Mouse (Mus musculus) liver, embryonic 11.5 days (tissue): ENCODE results near the gene Slc9a3r1. TPM values are rescaled to one million over a fixed set of nuclear protein-coding genes. Genes with fewer than 3 reads are reported as not detected.

Source experiments
- ATAC-seq: fragments of 200-750 bp; cut with Nextera tagmentation; replicated peaks from 2 replicates; pipeline ENCODE4 v1.8.0; 2017; ENCODE audit warnings: moderate number of reproducible peaks, mild to moderate bottlenecking, moderate TSS enrichment, moderate library complexity; ENCODE audit not compliant: low FRiP score
- DNase-seq: peaks from one replicate; pipeline ENCODE4 v3.0.0-alpha.2; 2017; ENCODE audit warnings: low spot score
- H3K27ac ChIP-seq: fragments of 300-500 bp; sonication (generic); 2 replicates; pipeline ENCODE4 v1.5.1; 2014; ENCODE audit warnings: mild to moderate bottlenecking, low read depth, low read length, control low read depth
- H3K27me3 ChIP-seq: fragments of 300-500 bp; sonication (generic); replicated peaks from 2 replicates; pipeline ENCODE4 v1.6.1; 2014; ENCODE audit warnings: low read length, mixed read lengths; ENCODE audit not compliant: control insufficient read depth, insufficient read depth
- H3K36me3 ChIP-seq: fragments of 300-500 bp; sonication (generic); 2 replicates; pipeline ENCODE4 v1.6.1; 2014; ENCODE audit warnings: mild to moderate bottlenecking, low read length, moderate library complexity, mixed read lengths; ENCODE audit not compliant: control insufficient read depth, insufficient read depth
- H3K4me1 ChIP-seq: fragments of 300-500 bp; sonication (generic); replicated peaks from 2 replicates; pipeline ENCODE4 v1.6.1; 2014; ENCODE audit warnings: low read length, mixed read lengths; ENCODE audit not compliant: control insufficient read depth, insufficient read depth
- H3K4me2 ChIP-seq: fragments of 300-500 bp; sonication (generic); 2 replicates; pipeline ENCODE4 v1.6.1; 2014; ENCODE audit warnings: mild to moderate bottlenecking, control low read depth, moderate library complexity
- H3K4me3 ChIP-seq: fragments of 300-500 bp; sonication (generic); 2 replicates; pipeline ENCODE4 v1.5.1; 2014; ENCODE audit warnings: low read depth, low read length, control low read depth
- H3K9ac ChIP-seq: fragments of 300-500 bp; sonication (generic); 2 replicates; pipeline ENCODE4 v1.6.1; 2014; ENCODE audit warnings: low read depth, low read length, control low read depth
- H3K9me3 ChIP-seq: fragments of 300-500 bp; sonication (generic); 2 replicates; pipeline ENCODE4 v1.6.1; 2016; ENCODE audit warnings: low read length, inconsistent platforms, mixed read lengths; ENCODE audit not compliant: control insufficient read depth
- WGBS: fragments of 180-500 bp; shearing (Covaris S2); extraction: QIAGEN DNeasy Blood & Tissue Kit; methylation state at CpG from one replicate; pipeline ENCODE4 v1.1.7; 2014; 5-methylcytosine and 5-hydroxymethylcytosine counted together
- polyA plus RNA-seq: library from polyadenylated mRNA; unstranded; fragments of >200 nt; fragmentation: Nextera tagmentation; extraction: Ambion mirVana; gene quantifications from 2 replicates; pipeline ENCODE4 v1.2.1, GENCODE M21; 2014

Slc9a3r1 gene
- polyA plus RNA-seq, 1 experiment from 2014 or later = 117 TPM

- Histone ChIP-seq H3K4me2 (no peak overlapping the region), H3K9ac (no peak overlapping the region), H3K9me3 (no peaks in the 10 kb centered on the region), H3K27ac (no peak overlapping the region), H3K36me3 (peaks cover 11% of the 10 kb centered on the region; the same call in 1 of the 2 replicates), H3K4me1 (peaks cover 7% of the 10 kb centered on the region), H3K27me3 (no peaks in the 10 kb centered on the region), H3K4me3 (no peak overlapping the region)
- 77% methylated on average over 25 of the region's 25 CpGs for WGBS
- no peak for ATAC-seq
- DNase-seq = no peak
Measured at GRCm38 (mm10) chr11:115208776-115209732, 45.9 kb downstream of the Slc9a3r1 start.

- ATAC-seq = no peak
- Histone ChIP-seq H3K27ac (no peak overlapping the region), H3K27me3 (no peaks in the 10 kb centered on the region), H3K36me3 (peaks cover 8% of the 10 kb centered on the region; the same call in 1 of the 2 replicates), H3K4me3 (no peak overlapping the region), H3K9ac (no peak overlapping the region), H3K4me1 (peaks cover 7% of the 10 kb centered on the region), H3K9me3 (no peaks in the 10 kb centered on the region), H3K4me2 (no peak overlapping the region)
- DNase-seq = no peak
- 82% methylated on average over 7 of the region's 7 CpGs for WGBS
Measured at GRCm38 (mm10) chr11:115209958-115210357, 46.8 kb downstream of the Slc9a3r1 start.

- H3K9ac ChIP-seq = no peak overlapping the region
- H3K36me3 ChIP-seq = peaks cover 3% of the 10 kb centered on the region; the same call in 1 of the 2 replicates
- WGBS = 56% methylated on average over 13 of the region's 13 CpGs
- no peaks in the 10 kb centered on the region for H3K9me3 ChIP-seq
- no peak overlapping the region for H3K4me3 ChIP-seq
- no peak for ATAC-seq
- no peaks in the 10 kb centered on the region for H3K27me3 ChIP-seq
- H3K4me2 ChIP-seq = no peak overlapping the region
- no peak for DNase-seq
- H3K27ac ChIP-seq = no peak overlapping the region
- peaks cover 1% of the 10 kb centered on the region; the same call in 1 of the 2 replicates for H3K4me1 ChIP-seq
Measured at GRCm38 (mm10) chr11:115212116-115212515, 49.0 kb downstream of the Slc9a3r1 start.

- Histone ChIP-seq H3K4me2 (no peak overlapping the region), H3K9me3 (no peaks in the 10 kb centered on the region), H3K36me3 (no peaks in the 10 kb centered on the region), H3K9ac (no peak overlapping the region), H3K27ac (no peak overlapping the region), H3K4me3 (no peak overlapping the region), H3K4me1 (peaks cover 29% of the 10 kb centered on the region), H3K27me3 (no peaks in the 10 kb centered on the region)
- ATAC-seq = no peak
- WGBS = 53% methylated on average over 5 of the region's 5 CpGs
- no peak for DNase-seq
Measured at GRCm38 (mm10) chr11:115215123-115215522, 52.0 kb downstream of the Slc9a3r1 start.

GRCm38 (mm10) chr11:115217439-115218410 is 54.6 kb downstream of the Slc9a3r1 start:
- Histone ChIP-seq H3K4me3 (no peak overlapping the region), H3K9me3 (no peaks in the 10 kb centered on the region), H3K4me1 (peaks cover 33% of the 10 kb centered on the region), H3K4me2 (no peak overlapping the region), H3K27me3 (no peaks in the 10 kb centered on the region), H3K36me3 (no peaks in the 10 kb centered on the region), H3K27ac (no peak overlapping the region), H3K9ac (no peak overlapping the region)
- DNase-seq (no peak), ATAC-seq (no peak)
- 59% methylated on average over 18 of the region's 18 CpGs for WGBS

GRCm38 (mm10) chr11:115219263-115219662 is 56.1 kb downstream of the Slc9a3r1 start:
- no peaks in the 10 kb centered on the region for H3K27me3 ChIP-seq
- H3K4me1 ChIP-seq = peaks cover 33% of the 10 kb centered on the region
- no peak overlapping the region for H3K4me3 ChIP-seq
- H3K9me3 ChIP-seq = no peaks in the 10 kb centered on the region
- no peak overlapping the region for H3K27ac ChIP-seq
- no peak overlapping the region for H3K9ac ChIP-seq
- no peak for DNase-seq
- 58% methylated on average over 9 of the region's 9 CpGs for WGBS
- no peaks in the 10 kb centered on the region for H3K36me3 ChIP-seq
- no peak overlapping the region for H3K4me2 ChIP-seq
- no peak for ATAC-seq

GRCm38 (mm10) chr11:115219685-115220084 is 56.5 kb downstream of the Slc9a3r1 start:
- Histone ChIP-seq H3K4me2 (no peak overlapping the region), H3K27me3 (no peaks in the 10 kb centered on the region), H3K27ac (no peak overlapping the region), H3K36me3 (no peaks in the 10 kb centered on the region), H3K4me1 (peaks cover 34% of the 10 kb centered on the region), H3K9ac (no peak overlapping the region), H3K9me3 (no peaks in the 10 kb centered on the region), H3K4me3 (no peak overlapping the region)
- ATAC-seq (no peak), DNase-seq (no peak)
- 80% methylated on average over 10 of the region's 10 CpGs for WGBS

- Histone ChIP-seq H3K4me2 (no peak overlapping the region), H3K36me3 (no peaks in the 10 kb centered on the region), H3K4me1 (peaks cover 47% of the 10 kb centered on the region), H3K27ac (no peak overlapping the region), H3K27me3 (no peaks in the 10 kb centered on the region), H3K9ac (no peak overlapping the region), H3K4me3 (no peak overlapping the region), H3K9me3 (no peaks in the 10 kb centered on the region)
- no peak for ATAC-seq
- 59% methylated on average over 12 of the region's 12 CpGs for WGBS
- no peak for DNase-seq
Measured at GRCm38 (mm10) chr11:115222077-115222476, 58.9 kb downstream of the Slc9a3r1 start.
